Mouse (Mus musculus) megakaryocyte progenitor cell, adult 5-6 weeks (primary cell): ENCODE results near the gene Kcnma1. TPM values are rescaled to one million over a fixed set of nuclear protein-coding genes. Genes with fewer than 3 reads are reported as not detected.

Experiments
- ATAC-seq: replicated peaks from 2 replicates; pipeline ENCODE4 v1.8.0; 2016; ENCODE audit warnings: mild to moderate bottlenecking, moderate TSS enrichment, inconsistent platforms; ENCODE audit not compliant: poor library complexity
- total RNA-seq, 2 experiments: library from RNA; stranded (forward) in 1 of 2; stranded (reverse) in 1 of 2; fragments of 157-497, 149-512 nt in 1 of 2; fragments of 200-1000 nt in 1 of 2; gene quantifications; 2 replicates each; pipeline versions ENCODE4 v1.2.3 to v1.2.4; 2015 to 2017

The Kcnma1 gene
- total RNA-seq, 2 experiments from 2014 or later, result not detected

- ATAC-seq, result no peak
These were observed 310.0 kb downstream of the Kcnma1 start for GRCm38 (mm10) chr14:23704303-23704702.

GRCm38 (mm10) chr14:23696341-23696740 is 317.9 kb downstream of the Kcnma1 start:
- no peak for ATAC-seq

- ATAC-seq, result no peak
These were observed 324.6 kb downstream of the Kcnma1 start for GRCm38 (mm10) chr14:23689681-23690080.

- ATAC-seq, result no peak
These were observed 325.8 kb downstream of the Kcnma1 start for GRCm38 (mm10) chr14:23688513-23688912.

GRCm38 (mm10) chr14:23684463-23685066 is 329.7 kb downstream of the Kcnma1 start:
- no peak for ATAC-seq

- ATAC-seq, result no peak
These were observed 331.5 kb downstream of the Kcnma1 start for GRCm38 (mm10) chr14:23682758-23683157.

- ATAC-seq, result no peak
These were observed 334.9 kb downstream of the Kcnma1 start for GRCm38 (mm10) chr14:23679378-23679777.

GRCm38 (mm10) chr14:23666420-23666819 is 347.9 kb downstream of the Kcnma1 start:
- no peak for ATAC-seq

GRCm38 (mm10) chr14:23651682-23652081 is 362.6 kb downstream of the Kcnma1 start:
- no peak for ATAC-seq

- ATAC-seq, result no peak
These were observed 364.2 kb downstream of the Kcnma1 start for GRCm38 (mm10) chr14:23650126-23650525.

GRCm38 (mm10) chr14:23645361-23646063 is 368.8 kb downstream of the Kcnma1 start:
- ATAC-seq, result no peak

GRCm38 (mm10) chr14:23643162-23643561 is 371.1 kb downstream of the Kcnma1 start:
- no peak for ATAC-seq

- no peak for ATAC-seq
These were observed 373.6 kb downstream of the Kcnma1 start for GRCm38 (mm10) chr14:23640665-23641064.

GRCm38 (mm10) chr14:23638078-23638695 is 376.1 kb downstream of the Kcnma1 start:
- no peak for ATAC-seq

- no peak for ATAC-seq
These were observed 378.4 kb downstream of the Kcnma1 start for GRCm38 (mm10) chr14:23635903-23636302.

GRCm38 (mm10) chr14:23633011-23633595 is 381.2 kb downstream of the Kcnma1 start:
- ATAC-seq, result no peak

GRCm38 (mm10) chr14:23626925-23627324 is 387.4 kb downstream of the Kcnma1 start:
- ATAC-seq, result no peak

- ATAC-seq, result no peak
These were observed 388.2 kb downstream of the Kcnma1 start for GRCm38 (mm10) chr14:23626114-23626513.

- no peak for ATAC-seq
These were observed 388.9 kb downstream of the Kcnma1 start for GRCm38 (mm10) chr14:23625436-23625835.

- no peak for ATAC-seq
These were observed 389.8 kb downstream of the Kcnma1 start for GRCm38 (mm10) chr14:23624455-23624854.

GRCm38 (mm10) chr14:23620685-23621084 is 393.6 kb downstream of the Kcnma1 start:
- ATAC-seq, result no peak

- ATAC-seq, result no peak
These were observed 395.3 kb downstream of the Kcnma1 start for GRCm38 (mm10) chr14:23618973-23619372.
